Mouse (Mus musculus): ENCODE data around the gene Mob2. TPM values are rescaled to one million over a fixed set of nuclear protein-coding genes. Genes with fewer than 3 reads are reported as not detected.

The Mob2 gene
- total RNA-seq, 2 experiments from 2014 or later, result 52.2 to 53.1 TPM

DNA sequence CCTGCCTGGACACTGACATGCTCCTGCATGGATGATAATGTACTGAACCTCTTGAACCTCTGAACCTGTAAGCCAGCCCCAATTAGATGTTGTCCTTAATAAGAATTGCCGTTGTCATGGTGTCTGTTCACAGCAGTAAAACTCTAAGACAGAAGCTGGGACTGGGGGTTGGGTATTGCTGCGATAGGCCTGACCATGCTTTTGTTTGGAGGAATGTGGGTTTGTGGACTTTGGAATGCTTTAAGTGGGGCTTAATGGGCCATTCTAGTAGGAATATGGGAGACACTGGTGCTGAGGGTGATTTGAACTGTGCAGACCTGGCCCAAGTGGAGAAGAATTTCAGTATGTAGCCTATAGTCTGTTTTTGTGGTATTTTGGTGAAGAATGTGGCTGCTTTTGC lies 15.5 kb downstream of the Mob2 start:
- TF ChIP-seq CTCF (IDR thresholded peaks at IDR 0.05), result no peak
- DNase-seq, result no peak
- Histone ChIP-seq H3K27ac (peak overlapping the region; percentile 29; the same call in 1 of the 2 replicates), H3K4me3 (no peak overlapping the region)
- intact Hi-C loops (cut with DNase I), result no loop called here

DNA sequence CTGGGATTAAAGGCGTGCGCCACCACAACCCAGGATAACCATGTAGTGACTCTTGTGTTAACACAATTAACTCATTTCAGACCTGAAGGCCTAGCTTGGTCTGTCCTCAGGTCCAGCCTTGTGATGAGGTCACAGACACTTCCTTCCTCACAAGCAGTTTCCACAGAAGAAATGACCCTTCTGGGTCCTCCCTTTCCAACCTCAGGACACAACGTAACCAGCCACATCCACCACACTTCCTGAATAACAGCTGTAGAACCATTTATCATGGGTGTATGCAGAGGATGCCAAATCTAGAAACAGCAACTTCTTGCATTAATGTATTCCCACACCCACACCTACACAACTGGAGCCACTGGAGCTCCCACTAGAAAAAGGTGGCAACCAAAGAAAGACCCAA lies 20.1 kb downstream of the Mob2 start:
- no peak for DNase-seq
- Histone ChIP-seq H3K4me3 (no peak overlapping the region), H3K27ac (peak overlapping the region; percentile 85)
- no peak for TF ChIP-seq CTCF (IDR thresholded peaks at IDR 0.05)
- intact Hi-C loops (cut with DNase I), result no loop called here

DNA sequence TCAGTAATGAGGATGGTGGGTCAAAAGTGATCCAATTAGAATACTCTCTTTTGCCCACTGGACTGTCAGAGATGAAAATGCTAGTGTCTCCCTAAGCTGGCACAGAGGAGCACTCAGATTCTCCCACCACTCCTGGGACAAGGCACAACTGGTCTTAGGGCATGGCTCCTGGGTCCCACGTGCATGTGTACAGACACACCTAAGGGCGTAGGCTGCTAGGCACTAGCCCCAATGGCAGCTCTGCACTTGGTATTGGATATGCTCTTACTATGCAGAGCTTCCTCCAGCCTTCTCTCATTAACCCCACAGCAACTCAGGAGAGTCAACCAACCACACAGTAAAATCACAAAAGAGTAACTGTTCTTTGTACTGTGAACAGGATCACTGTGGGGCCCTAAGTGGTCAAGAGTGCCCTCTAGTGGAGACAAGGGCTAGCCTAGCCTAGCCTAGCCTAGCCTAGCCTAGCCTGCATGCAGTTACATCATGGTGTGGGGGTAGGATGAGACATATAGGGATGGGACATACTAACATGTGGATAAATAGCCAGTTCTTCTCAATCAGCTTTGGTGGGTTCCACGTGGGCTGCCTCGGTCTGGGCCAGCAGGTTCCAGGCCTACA lies 23.2 kb downstream of the Mob2 start:
- Histone ChIP-seq H3K27ac (peak overlapping the region; percentile 85), H3K4me3 (no peak overlapping the region)
- DNase-seq, result peak; percentile 64
- TF ChIP-seq CTCF (IDR thresholded peaks at IDR 0.05), result peak; percentile 98; the same call in 1 of the 2 replicates
- intact Hi-C loops (cut with DNase I), result loop anchor here (1.0 kb wide), 1 partner anchor 21 kb away; no protein-coding TSS in a partner anchor

DNA sequence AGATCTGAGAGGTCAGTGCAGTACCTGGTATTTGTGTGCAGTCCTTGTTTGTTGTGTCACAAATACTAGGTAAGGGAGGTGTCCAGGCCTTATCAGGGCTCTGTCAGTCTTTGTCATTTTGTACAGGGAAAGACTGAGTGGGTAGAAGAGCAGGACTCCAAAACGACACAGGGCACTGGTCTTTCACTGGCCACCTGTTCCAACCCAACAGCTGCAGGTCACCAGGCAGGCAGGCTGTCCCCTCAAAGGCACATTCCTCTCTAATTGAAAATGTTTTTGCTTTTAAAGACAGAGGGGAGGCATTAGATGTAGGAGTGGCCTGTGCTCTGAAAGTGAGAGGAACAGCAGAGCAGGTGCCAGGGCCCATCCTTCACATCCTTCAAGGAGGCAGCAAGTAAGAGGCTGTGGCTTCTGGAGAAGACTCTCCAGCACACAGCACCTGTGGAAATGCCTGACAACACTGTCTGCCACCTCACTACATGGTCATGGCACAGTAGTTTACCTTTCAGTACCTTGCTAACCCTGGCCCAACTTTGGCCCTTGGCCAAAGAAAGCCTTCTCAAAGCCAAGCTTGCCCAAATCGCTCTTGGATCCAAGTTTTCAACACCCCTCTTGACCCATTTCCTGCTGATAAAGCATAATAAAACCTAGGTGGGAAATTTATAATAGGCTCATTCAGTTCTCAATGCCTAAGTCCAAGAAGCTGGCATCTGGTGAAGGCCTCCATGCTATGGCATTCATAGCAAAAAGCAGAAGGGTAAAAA lies 25.6 kb downstream of the Mob2 start:
- peak overlapping the region; percentile 85 for H3K27ac ChIP-seq
- DNase-seq, result peak; percentile 42
- intact Hi-C loops (cut with DNase I), result no loop called here
- no peak for TF ChIP-seq CTCF (IDR thresholded peaks at IDR 0.05)
- no peak overlapping the region for H3K4me3 ChIP-seq

DNA sequence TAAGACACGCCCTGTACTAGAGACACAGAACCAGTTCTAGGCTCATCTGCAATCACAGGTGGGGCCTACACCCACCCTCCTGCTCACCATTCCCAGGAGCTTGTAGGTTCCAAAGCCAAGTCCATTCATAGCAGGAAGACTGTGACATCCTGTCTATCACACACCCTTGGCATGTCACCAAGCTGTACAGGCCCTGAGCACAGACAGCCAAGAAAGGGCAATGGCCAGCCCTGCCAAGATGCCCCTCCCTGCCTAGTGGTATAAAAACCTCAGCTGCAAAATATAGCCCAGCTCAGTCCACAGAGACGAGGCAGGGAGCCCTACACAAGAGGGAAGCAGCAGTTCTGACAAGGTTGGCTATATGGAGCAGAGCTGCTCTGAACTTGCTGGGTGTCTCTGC lies 26.7 kb downstream of the Mob2 start:
- intact Hi-C loops (cut with DNase I), result no loop called here
- Histone ChIP-seq H3K4me3 (0 out of 2 replicates have a peak overlapping the region, but pooled peaks have one; percentile 19), H3K27ac (peak overlapping the region; percentile 85)
- TF ChIP-seq CTCF (IDR thresholded peaks at IDR 0.05), result no peak
- DNase-seq, result peak; percentile 88

DNA sequence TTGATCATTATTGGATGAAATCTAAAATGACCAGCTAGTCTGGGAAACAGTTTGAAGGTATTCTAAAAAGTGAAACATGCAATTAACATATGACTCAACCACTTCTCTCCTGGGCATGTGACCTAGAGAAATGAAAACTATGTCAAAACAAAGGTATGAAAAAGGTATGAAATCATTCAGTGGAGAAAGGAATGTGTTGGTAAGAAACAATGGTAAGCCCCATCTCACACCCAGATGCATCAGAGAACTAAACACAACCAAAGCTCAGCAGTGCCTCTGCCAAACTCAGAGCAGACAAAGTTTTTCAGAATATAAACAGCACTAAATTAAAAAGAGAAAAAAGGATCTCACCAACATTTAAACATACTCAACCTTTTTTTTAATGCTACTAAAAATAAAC lies 30.8 kb downstream of the Mob2 start:
- intact Hi-C loops (cut with DNase I), result no loop called here
- DNase-seq, result no peak
- Histone ChIP-seq H3K4me3 (no peak overlapping the region), H3K27ac (no peak overlapping the region)
- no peak for TF ChIP-seq CTCF (IDR thresholded peaks at IDR 0.05)

DNA sequence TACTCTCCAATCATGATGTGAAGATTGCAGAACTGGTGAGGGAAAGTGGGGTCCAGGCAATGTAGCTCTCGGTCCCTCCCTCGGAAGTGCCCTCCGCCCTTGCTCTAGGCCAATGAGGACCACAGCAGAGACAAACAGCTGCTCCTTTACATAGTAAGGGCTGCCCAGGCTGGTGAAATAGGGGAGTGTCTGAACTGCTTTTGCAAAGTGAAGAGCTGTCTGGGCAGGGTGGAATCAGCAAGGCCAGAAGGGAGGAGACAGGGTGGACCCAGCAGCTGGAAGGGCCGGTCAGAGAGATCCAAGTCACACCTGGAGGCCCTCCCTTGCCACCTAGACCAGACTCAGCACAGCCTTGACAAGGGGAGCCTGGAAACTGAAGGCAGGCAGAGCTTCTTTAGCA lies 34.9 kb downstream of the Mob2 start:
- intact Hi-C loops (cut with DNase I), result no loop called here
- peak overlapping the region; percentile 81 for H3K27ac ChIP-seq
- no peak for DNase-seq

DNA sequence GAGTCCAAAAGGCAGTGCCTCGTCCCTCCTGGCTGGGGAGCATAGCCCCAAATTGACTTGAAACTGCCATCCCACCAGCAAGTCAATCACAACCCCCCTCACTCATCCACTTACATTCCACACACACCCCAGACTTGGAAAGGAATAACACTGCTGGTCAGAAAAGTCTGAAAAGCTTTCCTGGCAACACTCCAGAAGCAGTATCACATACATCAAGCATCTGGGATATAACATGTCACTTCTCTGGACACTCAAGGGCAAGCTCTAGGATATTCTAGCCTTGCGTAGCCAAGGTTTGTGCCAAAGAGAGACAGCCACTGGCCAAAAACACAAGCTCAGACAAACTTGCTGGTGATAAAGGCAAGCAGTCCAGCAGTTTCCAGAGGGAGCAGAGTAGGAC lies 35.7 kb downstream of the Mob2 start:
- TF ChIP-seq CTCF (IDR thresholded peaks at IDR 0.05), result no peak
- peak overlapping the region; percentile 56 for H3K4me3 ChIP-seq
- intact Hi-C loops (cut with DNase I), result no loop called here
- peak overlapping the region; percentile 81 for H3K27ac ChIP-seq
- no peak for DNase-seq

More for the DNA sequence above, 34.9 kb downstream of the Mob2 start:
- no peak for TF ChIP-seq CTCF (IDR thresholded peaks at IDR 0.05)
- H3K4me3 ChIP-seq, result peak overlapping the region; percentile 56

DNA sequence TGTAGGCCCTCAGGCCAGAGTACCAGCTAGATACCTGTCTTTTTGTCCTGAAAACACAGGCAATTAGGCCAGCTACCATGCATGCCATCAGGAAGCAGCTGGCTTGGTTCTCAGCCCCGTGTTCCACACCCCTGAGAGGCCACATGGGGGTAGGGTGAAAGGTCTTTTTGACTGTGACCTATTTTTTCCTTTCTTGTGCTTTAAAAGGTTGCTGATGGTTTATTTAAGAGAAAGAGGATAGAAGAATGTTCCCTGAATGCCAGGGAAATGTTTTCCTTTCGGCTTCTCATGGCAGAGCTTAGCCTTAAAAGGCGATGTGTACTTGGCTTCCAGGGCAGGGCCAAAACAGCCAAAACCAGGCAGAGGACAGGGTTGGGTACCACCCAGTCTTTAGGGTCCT lies 40.0 kb downstream of the Mob2 start:
- Histone ChIP-seq H3K27ac (peak overlapping the region; percentile 81), H3K4me3 (no peak overlapping the region)
- intact Hi-C loops (cut with DNase I), result no loop called here
- no peak for DNase-seq
- no peak for TF ChIP-seq CTCF (IDR thresholded peaks at IDR 0.05)

DNA sequence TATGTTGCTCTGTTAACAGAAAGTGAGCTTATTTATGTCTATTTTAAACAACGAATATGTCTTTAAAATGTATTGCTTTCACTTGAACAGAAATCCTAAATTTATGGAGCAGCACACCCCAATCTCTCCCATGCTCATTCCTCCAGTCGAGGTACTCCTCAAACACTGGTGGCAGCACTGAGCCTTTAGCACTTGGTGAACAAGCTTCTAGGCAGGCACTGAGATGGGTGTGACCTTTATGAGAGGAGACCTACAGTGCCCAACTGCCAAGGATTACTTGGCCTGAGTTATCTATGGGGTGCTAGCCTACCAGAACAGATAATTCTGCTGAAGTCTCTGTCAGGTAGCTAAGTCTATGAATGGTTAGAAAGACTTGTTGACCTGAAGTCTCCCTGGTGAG lies 41.2 kb downstream of the Mob2 start:
- intact Hi-C loops (cut with DNase I), result loop anchor here (5.0 kb wide), 1 partner anchor 38 kb away; no protein-coding TSS in a partner anchor
- DNase-seq, result no peak
- TF ChIP-seq CTCF (IDR thresholded peaks at IDR 0.05), result peak; percentile 54

DNA sequence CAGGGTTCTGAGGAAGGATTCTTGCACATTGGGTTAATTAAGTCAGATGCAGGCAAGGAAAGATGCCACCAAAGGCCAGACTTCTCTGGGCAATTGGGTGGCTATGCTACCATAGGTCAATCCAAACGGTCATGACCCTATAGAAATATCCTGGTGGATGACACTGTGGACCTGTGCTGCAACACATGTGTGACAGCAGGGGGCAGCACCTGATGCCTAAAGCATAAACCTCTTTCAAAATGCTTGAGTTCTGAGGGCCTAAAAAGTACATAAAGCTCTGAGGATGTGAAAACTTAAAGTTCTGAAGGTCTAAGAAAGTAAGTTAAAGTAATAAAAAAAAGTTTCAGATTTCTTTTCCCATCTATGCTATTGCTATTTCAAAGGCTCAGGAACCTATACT lies 44.3 kb downstream of the Mob2 start:
- no peak; the same call in 1 of the 2 replicates for TF ChIP-seq CTCF (IDR thresholded peaks at IDR 0.05)
- peak overlapping the region; percentile 35; the same call in 1 of the 2 replicates for H3K27ac ChIP-seq
- peak; percentile 58 for DNase-seq
- intact Hi-C loops (cut with DNase I), result loop anchor here (1.0 to 5.0 kb wide), 3 partner anchors 22 to 81 kb away; no protein-coding TSS in a partner anchor
- no peak overlapping the region for H3K4me3 ChIP-seq

More for the DNA sequence above, 41.2 kb downstream of the Mob2 start:
- Histone ChIP-seq H3K27ac (peak overlapping the region; percentile 81), H3K4me3 (no peak overlapping the region)

DNA sequence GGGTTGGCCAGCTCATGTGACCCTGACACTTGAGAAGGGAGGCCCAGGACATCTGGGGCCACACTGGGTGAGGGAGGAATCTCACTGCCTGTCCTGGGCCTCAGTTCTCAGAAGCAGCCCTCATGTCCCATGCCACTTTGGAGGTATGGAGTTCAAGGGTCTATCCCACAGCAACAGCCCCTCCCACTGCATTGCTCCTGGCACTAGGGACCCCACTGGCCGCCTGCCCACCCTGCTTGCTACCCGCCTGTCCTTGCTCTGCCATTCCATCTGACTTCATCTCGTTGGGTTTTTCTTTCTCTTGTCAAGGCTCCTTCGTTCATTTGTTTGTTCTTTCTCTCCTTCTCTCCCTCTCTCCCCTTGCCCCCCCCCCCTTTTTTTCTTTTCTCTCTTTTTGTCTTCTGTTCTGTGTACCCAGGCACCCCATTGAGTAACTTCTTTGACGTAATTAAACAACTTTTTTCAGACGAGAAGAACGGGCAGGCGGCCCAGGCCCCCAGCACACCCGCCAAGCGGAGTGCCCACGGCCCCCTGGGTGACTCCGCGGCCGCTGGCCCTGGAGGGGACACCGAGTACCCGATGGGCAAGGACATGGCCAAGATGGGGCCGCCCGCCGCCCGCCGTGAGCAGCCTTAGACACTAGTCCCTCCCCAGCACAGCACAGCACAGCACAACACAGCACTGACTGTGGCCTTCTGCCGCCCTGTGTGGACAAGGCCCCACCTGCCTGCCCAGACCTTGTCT lies 59.1 kb downstream of the Mob2 start:
- TF ChIP-seq CTCF (IDR thresholded peaks at IDR 0.05), result no peak
- intact Hi-C loops (cut with DNase I), result no loop called here
- no peak overlapping the region for H3K27ac ChIP-seq
- H3K4me3 ChIP-seq, result no peak overlapping the region
- no peak for DNase-seq

DNA sequence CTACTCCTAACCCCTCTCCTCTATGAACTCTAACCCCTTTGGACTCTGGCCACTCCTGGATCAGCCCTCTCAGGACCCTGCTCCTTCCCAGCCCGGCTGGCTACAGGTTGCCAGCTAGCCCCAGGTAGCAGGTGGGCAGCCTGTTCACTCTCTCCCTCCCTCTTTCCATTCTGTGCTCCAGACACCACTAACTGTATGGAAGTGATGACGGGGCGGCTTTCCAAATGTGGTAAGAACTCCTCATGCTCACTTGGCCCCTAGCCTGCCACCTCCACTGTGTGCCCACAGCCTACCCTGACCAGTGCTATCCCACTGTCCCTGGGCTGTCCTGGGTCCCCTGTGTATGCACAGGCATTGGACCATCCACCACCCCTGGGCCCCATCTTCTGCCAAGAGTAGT lies 60.2 kb downstream of the Mob2 start:
- intact Hi-C loops (cut with DNase I), result no loop called here
- no peak overlapping the region for H3K27ac ChIP-seq
- no peak overlapping the region for H3K4me3 ChIP-seq
- no peak for DNase-seq
- TF ChIP-seq CTCF (IDR thresholded peaks at IDR 0.05), result no peak
